Mouse (Mus musculus) lung, embryonic 15.5 days (tissue): ENCODE measurements around the gene Tpk1. TPM values are rescaled to one million over a fixed set of nuclear protein-coding genes. Genes with fewer than 3 reads are reported as not detected.

Source experiments
- ATAC-seq: fragments of 200-750 bp; cut with Nextera tagmentation; 2 replicates; pipeline ENCODE4 v1.8.0; 2017; ENCODE audit warnings: moderate number of reproducible peaks, borderline replicate concordance; ENCODE audit not compliant: low FRiP score, low TSS enrichment; ENCODE audit errors: extremely low read depth
- H3K27ac ChIP-seq: fragments of 300-500 bp; sonication (generic); 2 replicates; pipeline ENCODE4 v1.5.1; 2015; ENCODE audit warnings: moderate library complexity, mild to moderate bottlenecking, inconsistent platforms
- H3K27me3 ChIP-seq: fragments of 300-500 bp; sonication (generic); 2 replicates; pipeline ENCODE4 v1.6.1; 2015; ENCODE audit warnings: inconsistent platforms
- H3K36me3 ChIP-seq: fragments of 300-500 bp; sonication (generic); 2 replicates; pipeline ENCODE4 v1.6.1; 2015; ENCODE audit warnings: inconsistent platforms
- H3K4me1 ChIP-seq: fragments of 300-500 bp; sonication (generic); 2 replicates; pipeline ENCODE4 v1.6.1; 2015; ENCODE audit warnings: inconsistent platforms
- H3K4me2 ChIP-seq: fragments of 300-500 bp; sonication (generic); 2 replicates; pipeline ENCODE4 v1.6.1; 2015; ENCODE audit warnings: inconsistent platforms, mild to moderate bottlenecking, moderate library complexity
- H3K4me3 ChIP-seq: fragments of 300-500 bp; sonication (generic); 2 replicates; pipeline ENCODE4 v1.5.1; 2015; ENCODE audit warnings: mild to moderate bottlenecking, inconsistent platforms
- H3K9ac ChIP-seq: fragments of 300-500 bp; sonication (generic); 2 replicates; pipeline ENCODE4 v1.6.1; 2015; ENCODE audit warnings: inconsistent platforms
- H3K9me3 ChIP-seq: fragments of 300-500 bp; sonication (generic); 2 replicates; pipeline ENCODE4 v1.6.1; 2016; ENCODE audit warnings: inconsistent platforms
- WGBS: fragments of 180-500 bp; shearing (Covaris S2); methylation state at CpG from one replicate; pipeline ENCODE4 v1.1.7; 2015; 5-methylcytosine and 5-hydroxymethylcytosine counted together
- polyA plus RNA-seq: library from polyadenylated mRNA; unstranded; fragments of >200 nt; fragmentation: Nextera tagmentation; extraction: Ambion mirVana; gene quantifications from 2 replicates; pipeline ENCODE4 v1.2.1, GENCODE M21; 2015

Gene Tpk1
- polyA plus RNA-seq, result 11.1 and 11.5 TPM in 2 replicates

DNA sequence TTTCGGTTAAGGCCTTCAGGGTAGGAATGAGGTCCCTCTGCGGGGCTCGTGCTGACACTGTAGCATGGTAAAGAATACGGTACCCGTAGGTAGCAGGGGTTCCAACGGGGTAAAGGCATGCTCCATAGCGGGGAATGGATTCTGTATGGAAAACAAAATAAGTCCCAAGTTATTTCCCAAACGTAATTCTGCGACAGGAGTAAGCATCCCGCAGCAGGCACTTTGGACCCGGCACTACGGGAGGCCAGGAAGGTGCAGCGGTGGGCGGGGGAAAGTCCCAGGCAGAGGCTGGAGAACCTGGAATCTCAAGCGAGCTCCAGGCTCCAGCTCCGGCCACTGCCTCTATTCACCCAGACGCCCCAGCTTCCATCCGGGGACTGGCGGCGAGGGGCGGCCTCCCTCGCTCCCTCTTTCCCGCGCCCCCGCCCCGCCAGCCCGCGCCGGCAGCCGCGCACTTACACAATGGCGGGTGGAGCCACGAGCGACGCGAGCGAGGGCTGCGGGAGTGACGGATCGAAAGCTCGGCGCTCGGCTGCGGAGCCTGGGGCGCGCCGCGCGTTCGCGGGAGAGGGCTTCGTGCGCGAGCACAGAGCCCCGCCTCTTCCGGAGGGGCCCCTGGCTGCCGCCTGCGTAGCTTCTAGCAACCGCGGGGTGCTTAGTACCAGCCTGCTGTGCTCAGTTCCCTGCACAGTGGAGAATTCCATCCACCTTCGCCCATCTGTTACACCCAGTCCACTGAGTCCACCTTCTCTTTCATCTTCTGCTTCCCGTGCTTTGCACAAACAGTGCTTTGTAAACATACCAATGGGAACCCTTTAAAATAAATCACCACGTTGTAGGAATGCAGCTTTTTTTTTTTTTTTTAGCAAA, at the start of gene Tpk1:
TSS of gene Tpk1 (minus strand) at position 602 of the 870 bp plus-strand sequence.
- Histone ChIP-seq H3K9me3 (no peaks in the 10 kb centered on the region), H3K27me3 (no peaks in the 10 kb centered on the region), H3K4me1 (0 out of 2 replicates have a peak, but pooled peaks cover 6% of the 10 kb centered on the region), H3K36me3 (no peaks in the 10 kb centered on the region), H3K9ac (peak within 1 kb of the TSS; percentile 68), H3K4me2 (peak within 1 kb of the TSS; percentile 51), H3K4me3 (peak within 1 kb of the TSS; percentile 60), H3K27ac (peak within 1 kb of the TSS; percentile 94)
- ATAC-seq, result peak; percentile 98
- WGBS, result under 1% methylated on average over 61 of the region's 63 CpGs

DNA sequence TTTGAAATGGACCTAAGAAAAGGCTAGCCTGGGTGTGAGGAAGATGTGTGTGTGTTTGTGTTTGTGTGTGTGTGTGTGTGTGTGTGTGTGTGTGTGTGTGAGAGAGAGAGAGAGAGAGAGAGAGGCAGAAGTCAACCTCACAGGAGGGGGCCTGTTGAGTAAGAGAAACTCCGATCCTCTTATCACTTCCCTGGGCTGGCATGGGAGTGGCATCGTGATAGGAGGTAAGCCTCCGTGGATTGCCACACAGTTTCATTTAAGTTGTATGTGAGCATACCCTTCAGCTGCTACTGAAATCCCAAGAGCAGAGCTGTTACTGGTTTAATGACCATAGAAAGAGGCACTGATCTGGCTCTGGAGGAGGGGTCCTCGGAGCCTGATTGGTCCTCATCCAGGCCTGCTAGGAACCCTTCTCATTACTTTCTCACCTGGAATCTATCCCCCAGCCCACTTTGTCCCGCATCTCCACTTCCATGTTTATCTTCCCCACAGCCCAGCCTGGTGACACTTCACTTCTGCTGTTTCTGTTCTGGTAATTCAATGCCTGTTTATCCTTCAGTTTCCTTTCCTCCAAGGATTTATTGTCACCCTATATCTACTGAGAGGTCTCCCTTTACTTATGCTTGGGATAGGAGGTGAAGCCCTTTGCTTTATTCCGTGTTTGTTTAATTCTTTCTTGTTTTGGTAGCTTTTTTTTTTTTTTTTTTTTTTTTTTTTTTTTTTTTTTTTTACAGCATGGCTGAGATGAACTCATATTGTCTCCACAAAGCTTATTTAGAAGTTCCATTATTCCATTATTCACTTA, 36.9 kb upstream of the Tpk1 start:
- Histone ChIP-seq H3K27ac (no peak overlapping the region), H3K4me2 (no peak overlapping the region), H3K36me3 (no peaks in the 10 kb centered on the region), H3K9me3 (no peaks in the 10 kb centered on the region), H3K9ac (no peak overlapping the region), H3K4me1 (no peaks in the 10 kb centered on the region), H3K27me3 (no peaks in the 10 kb centered on the region), H3K4me3 (no peak overlapping the region)
- 47% methylated on average over 6 of the region's 6 CpGs for WGBS
- no peak for ATAC-seq

DNA sequence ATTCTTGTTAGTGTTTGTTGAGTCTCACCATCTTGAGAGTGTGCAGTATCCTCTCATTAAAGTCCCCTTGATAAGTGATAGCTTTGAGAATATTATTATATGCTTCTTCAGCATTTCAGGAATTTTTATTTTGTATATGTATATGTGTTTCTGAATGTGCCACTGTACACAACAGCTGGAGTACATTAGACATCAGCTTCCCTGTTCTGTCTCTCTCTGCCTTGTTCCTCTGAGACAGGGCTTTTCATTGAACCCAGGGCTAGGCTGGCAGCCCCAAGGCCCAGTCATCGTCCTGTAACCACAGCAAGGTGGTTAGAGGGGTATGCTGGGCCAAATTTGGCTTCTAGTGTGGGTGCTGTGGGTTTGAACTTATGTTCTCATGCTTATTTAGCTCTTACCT, 25.8 kb upstream of the Tpk1 start:
- H3K27me3 ChIP-seq, result no peaks in the 10 kb centered on the region
- no peak overlapping the region for H3K27ac ChIP-seq
- WGBS, result 57% methylated on average over 1 of the region's 1 CpGs
- no peak overlapping the region for H3K4me3 ChIP-seq
- H3K36me3 ChIP-seq, result no peaks in the 10 kb centered on the region
- 0 out of 2 replicates have a peak, but pooled peaks cover 3% of the 10 kb centered on the region for H3K4me1 ChIP-seq
- no peak overlapping the region for H3K4me2 ChIP-seq
- H3K9ac ChIP-seq, result no peak overlapping the region
- H3K9me3 ChIP-seq, result no peaks in the 10 kb centered on the region
- peak; percentile 49; the same call in 1 of the 2 replicates for ATAC-seq

- Histone ChIP-seq H3K9ac (no peak overlapping the region), H3K36me3 (no peaks in the 10 kb centered on the region), H3K27ac (no peak overlapping the region), H3K4me2 (no peak overlapping the region), H3K9me3 (no peaks in the 10 kb centered on the region), H3K27me3 (no peaks in the 10 kb centered on the region), H3K4me3 (no peak overlapping the region), H3K4me1 (0 out of 2 replicates have a peak, but pooled peaks cover 3% of the 10 kb centered on the region)
- ATAC-seq, result no peak
- 44% methylated on average over 2 of the region's 2 CpGs for WGBS
Observed at GRCm38 (mm10) chr6:43685985-43686384, 19.9 kb upstream of the Tpk1 start.

DNA sequence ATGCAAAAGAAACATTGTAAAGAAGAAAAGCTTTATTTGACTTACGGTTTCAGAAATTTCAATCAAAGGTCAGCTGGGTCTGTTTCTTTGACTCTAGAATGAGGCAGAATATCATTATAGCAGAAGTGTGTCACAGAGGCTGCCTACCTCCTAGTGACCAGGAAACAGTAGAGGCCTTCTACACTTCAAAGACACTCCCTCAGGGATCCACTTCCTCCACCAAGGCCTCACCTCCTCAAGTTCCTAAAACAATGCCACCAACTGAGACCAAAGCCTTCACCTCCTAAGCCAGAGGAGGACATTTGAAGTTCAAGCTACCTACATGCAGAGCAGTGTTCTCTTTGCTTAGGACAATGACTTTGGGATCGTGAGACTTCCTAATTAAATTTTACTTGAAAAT, 16.5 kb upstream of the Tpk1 start:
- no peak for ATAC-seq
- Histone ChIP-seq H3K4me1 (no peaks in the 10 kb centered on the region), H3K27ac (no peak overlapping the region), H3K4me3 (no peak overlapping the region), H3K9ac (no peak overlapping the region), H3K4me2 (no peak overlapping the region), H3K36me3 (no peaks in the 10 kb centered on the region), H3K9me3 (no peaks in the 10 kb centered on the region), H3K27me3 (no peaks in the 10 kb centered on the region)
- WGBS, result 70% methylated on average over 2 of the region's 2 CpGs

DNA sequence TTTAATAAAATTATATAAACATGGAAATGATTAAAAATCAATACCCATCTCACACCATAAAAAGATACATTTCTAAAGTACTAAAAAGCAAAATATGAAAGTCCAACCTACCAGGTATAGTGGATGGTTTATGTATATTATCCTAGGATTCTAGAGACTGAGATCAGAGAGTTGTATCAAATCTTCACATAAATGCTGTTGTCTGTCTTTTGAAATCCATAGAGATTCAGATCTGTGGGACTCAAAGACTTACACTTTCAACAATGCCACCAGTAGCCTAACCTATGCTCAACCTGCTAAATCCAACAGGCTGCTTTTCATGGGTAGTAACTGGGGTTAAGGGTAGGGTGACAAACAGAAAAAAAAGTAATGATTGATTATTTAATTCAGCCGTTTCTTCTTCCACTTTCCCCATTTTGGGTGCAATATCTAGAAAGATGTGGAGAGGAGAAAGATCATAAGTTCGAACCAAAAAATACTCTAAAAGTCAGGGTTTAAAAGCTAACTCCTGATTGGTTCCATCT, 12.7 kb upstream of the Tpk1 start:
- H3K4me3 ChIP-seq, result no peak overlapping the region
- no peak overlapping the region for H3K9ac ChIP-seq
- no peak overlapping the region for H3K4me2 ChIP-seq
- no peaks in the 10 kb centered on the region for H3K27me3 ChIP-seq
- H3K27ac ChIP-seq, result no peak overlapping the region
- H3K9me3 ChIP-seq, result no peaks in the 10 kb centered on the region
- peaks cover 22% of the 10 kb centered on the region for H3K4me1 ChIP-seq
- no peaks in the 10 kb centered on the region for H3K36me3 ChIP-seq
- ATAC-seq, result no peak
- 75% methylated on average over 2 of the region's 2 CpGs for WGBS

- WGBS, result 83% methylated on average over 3 of the region's 3 CpGs
- no peaks in the 10 kb centered on the region for H3K27me3 ChIP-seq
- no peak for ATAC-seq
- no peak overlapping the region for H3K4me3 ChIP-seq
- H3K36me3 ChIP-seq, result no peaks in the 10 kb centered on the region
- peaks cover 23% of the 10 kb centered on the region for H3K4me1 ChIP-seq
- H3K4me2 ChIP-seq, result no peak overlapping the region
- H3K27ac ChIP-seq, result no peak overlapping the region
- H3K9ac ChIP-seq, result no peak overlapping the region
- H3K9me3 ChIP-seq, result no peaks in the 10 kb centered on the region
Observed at GRCm38 (mm10) chr6:43677566-43677965, 11.5 kb upstream of the Tpk1 start.

GRCm38 (mm10) chr6:43676139-43676538, 10.1 kb upstream of the Tpk1 start:
- H3K27ac ChIP-seq, result no peak overlapping the region
- no peaks in the 10 kb centered on the region for H3K9me3 ChIP-seq
- H3K27me3 ChIP-seq, result no peaks in the 10 kb centered on the region
- H3K4me3 ChIP-seq, result no peak overlapping the region
- no peak overlapping the region for H3K4me2 ChIP-seq
- H3K4me1 ChIP-seq, result peaks cover 23% of the 10 kb centered on the region
- WGBS, result 13% methylated on average over 3 of the region's 3 CpGs
- no peak for ATAC-seq
- no peaks in the 10 kb centered on the region for H3K36me3 ChIP-seq
- H3K9ac ChIP-seq, result no peak overlapping the region

DNA sequence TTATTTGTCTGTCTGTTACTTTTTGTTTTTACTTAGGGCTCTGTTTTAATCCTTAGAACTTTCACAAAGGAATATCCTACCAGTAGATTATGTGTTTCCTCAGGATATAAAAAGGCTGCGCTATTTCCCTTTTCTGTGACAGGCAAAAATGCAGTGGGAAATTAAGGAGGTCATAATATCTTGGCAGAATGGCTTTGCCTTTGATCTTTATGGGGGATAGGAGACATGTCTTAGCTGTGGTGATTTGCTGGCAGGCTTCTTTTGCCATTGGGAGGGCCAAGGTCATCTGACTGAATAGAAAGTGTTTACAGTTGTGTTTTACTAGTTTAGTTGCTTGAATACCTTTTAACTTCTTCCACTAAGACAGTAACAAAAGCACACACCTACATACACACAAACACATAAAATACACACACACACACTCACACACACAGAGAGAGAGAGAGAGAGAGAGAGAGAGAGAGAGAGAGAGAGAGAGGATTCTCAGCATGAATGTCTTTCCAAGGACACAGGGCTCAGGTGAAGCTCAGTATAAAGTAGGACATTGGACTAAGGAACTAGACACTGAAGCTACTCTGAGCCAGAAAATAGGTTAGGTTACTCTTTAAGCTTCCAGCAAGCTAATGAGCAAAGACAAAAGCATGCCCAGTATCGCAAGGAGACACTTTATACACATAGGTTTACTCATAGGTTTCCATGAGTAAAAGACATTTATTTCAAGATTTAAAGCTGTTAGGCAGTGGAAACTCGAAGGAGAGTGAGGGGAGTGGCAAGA, 9.1 kb upstream of the Tpk1 start:
- Histone ChIP-seq H3K4me2 (no peak overlapping the region), H3K27me3 (no peaks in the 10 kb centered on the region), H3K4me3 (no peak overlapping the region), H3K9me3 (no peaks in the 10 kb centered on the region), H3K27ac (peak overlapping the region; percentile 48), H3K4me1 (peaks cover 23% of the 10 kb centered on the region), H3K9ac (no peak overlapping the region), H3K36me3 (no peaks in the 10 kb centered on the region)
- peak; percentile 66; the same call in 1 of the 2 replicates for ATAC-seq
- WGBS, result 50% methylated on average over 3 of the region's 3 CpGs

DNA sequence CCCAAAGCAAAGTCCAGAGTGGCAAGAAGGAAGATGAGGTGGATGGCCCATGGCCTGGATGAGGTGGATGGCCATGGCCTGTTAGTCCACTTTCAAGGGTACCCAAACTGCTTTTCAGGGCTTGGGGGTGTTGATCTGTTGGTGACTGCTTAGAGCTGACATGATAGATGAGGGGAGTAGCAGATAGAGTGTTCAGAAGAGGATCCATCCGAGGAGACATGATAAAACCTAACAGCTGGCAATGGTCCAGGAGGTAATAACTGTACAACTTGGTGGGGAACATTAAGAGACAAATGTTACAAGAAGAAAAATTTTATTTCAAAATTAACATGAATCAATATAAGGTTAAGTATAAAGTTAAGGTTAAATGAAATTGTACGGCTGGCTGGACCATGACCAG, 4.9 kb upstream of the Tpk1 start:
- no peaks in the 10 kb centered on the region for H3K36me3 ChIP-seq
- 74% methylated on average over 2 of the region's 2 CpGs for WGBS

GRCm38 (mm10) chr6:43667681-43668080, 1.6 kb upstream of the Tpk1 start:
- no peaks in the 10 kb centered on the region for H3K36me3 ChIP-seq
- no peaks in the 10 kb centered on the region for H3K9me3 ChIP-seq
- H3K27ac ChIP-seq, result no peak overlapping the region
- no peaks in the 10 kb centered on the region for H3K27me3 ChIP-seq
- 0 out of 2 replicates have a peak, but pooled peaks cover 6% of the 10 kb centered on the region for H3K4me1 ChIP-seq
- H3K9ac ChIP-seq, result no peak overlapping the region
- WGBS, result 79% methylated on average over 2 of the region's 2 CpGs
- no peak overlapping the region for H3K4me3 ChIP-seq
- no peak for ATAC-seq
- no peak overlapping the region for H3K4me2 ChIP-seq

More for the DNA sequence above, 4.9 kb upstream of the Tpk1 start:
- Histone ChIP-seq H3K4me1 (peaks cover 22% of the 10 kb centered on the region), H3K9me3 (no peaks in the 10 kb centered on the region), H3K4me2 (no peak overlapping the region), H3K27ac (no peak overlapping the region), H3K4me3 (no peak overlapping the region), H3K27me3 (no peaks in the 10 kb centered on the region), H3K9ac (no peak overlapping the region)
- ATAC-seq, result no peak
